Mouse (Mus musculus): ENCODE measurements around the gene Krtap17-1. TPM values are rescaled to one million over a fixed set of nuclear protein-coding genes. Genes with fewer than 3 reads are reported as not detected.

Krtap17-1 gene
- polyA plus RNA-seq (2015; fragmentation: Nextera tagmentation; extraction: Ambion mirVana) = not detected in 2 replicates

GRCm38 (mm10) chr11:99993620-99994383 lies at the start of gene Krtap17-1:
Gene Krtap17-1 (minus strand): TSS chr11:99993994.

DNA sequence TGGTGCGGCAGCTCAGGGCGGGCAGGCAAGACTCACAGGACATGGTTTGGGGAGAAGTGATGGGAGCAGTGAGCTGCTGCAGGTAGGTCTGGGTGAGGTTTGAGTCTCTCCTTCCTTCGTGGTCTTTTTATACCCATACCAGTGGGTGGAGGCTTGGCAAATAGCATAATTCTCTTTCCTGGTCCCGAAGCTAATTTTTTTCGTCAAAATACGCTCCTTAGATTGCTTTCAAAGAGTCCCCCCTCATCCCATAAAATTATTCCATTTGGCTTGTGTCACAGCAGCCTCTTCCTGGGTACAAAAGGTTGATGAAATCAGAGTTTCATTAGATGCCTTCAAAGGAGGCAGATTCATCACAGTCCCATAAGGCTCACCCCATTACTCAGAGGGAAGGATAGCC lies 47.7 kb upstream of the Krtap17-1 start, which contains the start of gene Krt34:
TSS of gene Krt34 (minus strand) at position 101 of the 400 bp plus-strand sequence.

GRCm38 (mm10) chr11:100029768-100030167 lies 36.0 kb upstream of the Krtap17-1 start, which contains the start of gene Krt33b:
Gene Krt33b (minus strand): TSS chr11:100029868.

GRCm38 (mm10) chr11:100016112-100016511 lies 22.3 kb upstream of the Krtap17-1 start, which contains the start of gene Krt33a:
Gene Krt33a (minus strand): TSS chr11:100016212.

DNA sequence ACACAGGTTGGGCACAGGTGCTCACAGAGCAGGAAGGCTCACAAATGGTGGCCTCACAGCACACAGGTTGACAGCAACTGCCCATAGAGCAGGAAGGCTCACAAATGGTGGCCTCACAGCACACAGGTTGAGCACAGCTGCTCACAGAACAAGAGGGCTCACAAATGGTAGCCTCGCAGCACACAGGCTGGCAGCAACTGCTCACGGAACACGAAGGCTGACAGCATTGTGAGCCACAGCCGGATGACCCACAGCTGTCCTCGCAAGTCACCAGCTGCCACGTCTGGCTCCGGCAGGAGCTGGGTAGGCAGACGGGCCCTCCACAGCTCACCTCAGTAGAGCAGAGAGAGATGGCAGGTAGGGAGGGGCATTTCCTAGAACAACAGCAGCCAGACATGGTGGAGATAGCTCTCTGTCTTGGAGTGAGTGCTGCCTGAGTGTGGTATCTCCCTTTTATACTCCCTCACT lies 7.6 kb downstream of the Krtap17-1 start, which contains the start of gene Krtap16-1:
TSS of gene Krtap16-1 (minus strand) at position 418 of the 468 bp plus-strand sequence.

DNA sequence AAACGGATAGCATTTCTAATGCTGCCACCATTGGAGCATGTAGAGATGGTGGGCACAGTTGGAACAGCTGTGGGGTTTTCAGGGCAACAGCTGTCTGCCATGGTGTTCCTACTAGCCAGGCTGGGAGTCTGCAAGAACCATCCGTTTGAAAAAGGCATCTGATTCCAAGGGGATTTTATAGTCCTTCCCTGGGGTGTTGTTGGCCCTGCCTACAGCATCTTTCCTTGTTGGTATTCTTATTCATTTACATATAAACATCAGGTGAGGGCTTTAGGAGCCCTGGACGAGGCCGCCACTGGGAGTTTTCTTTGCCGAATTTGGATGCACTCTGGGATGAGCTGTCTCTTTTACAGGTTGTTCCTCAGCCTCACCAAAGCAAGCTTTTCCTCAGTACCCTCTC lies 14.8 kb downstream of the Krtap17-1 start, which contains the start of gene Krtap29-1:
TSS of gene Krtap29-1 (minus strand) at position 101 of the 400 bp plus-strand sequence.

GRCm38 (mm10) chr11:99948175-99948574 lies 45.6 kb downstream of the Krtap17-1 start, which contains the start of gene Krtap9-5:
Gene Krtap9-5 (plus strand): TSS chr11:99948475.

Other genes starting within 250 kb of the Krtap17-1 start
- not detected in 2 replicates for gene Gm11595, start 221.1 kb downstream of the Krtap17-1 start, polyA plus RNA-seq (2015; fragmentation: Nextera tagmentation; extraction: Ambion mirVana)
- gene Krtap4-8, start 213.3 kb downstream of the Krtap17-1 start, polyA plus RNA-seq (2015; fragmentation: Nextera tagmentation; extraction: Ambion mirVana) = not detected in 2 replicates
- not detected in 2 replicates for gene Krtap4-9, start 208.8 kb downstream of the Krtap17-1 start, polyA plus RNA-seq (2015; fragmentation: Nextera tagmentation; extraction: Ambion mirVana)
- not detected in 2 replicates for gene Gm11596, start 200.5 kb downstream of the Krtap17-1 start, polyA plus RNA-seq (2015; fragmentation: Nextera tagmentation; extraction: Ambion mirVana)
- gene Gm11569, start 195.1 kb downstream of the Krtap17-1 start, polyA plus RNA-seq (2015; fragmentation: Nextera tagmentation; extraction: Ambion mirVana) = not detected in 2 replicates
- not detected in 2 replicates for gene Gm11554, start 189.5 kb downstream of the Krtap17-1 start, polyA plus RNA-seq (2015; fragmentation: Nextera tagmentation; extraction: Ambion mirVana)
- gene Krtap4-13, start 184.1 kb downstream of the Krtap17-1 start, polyA plus RNA-seq (2015; fragmentation: Nextera tagmentation; extraction: Ambion mirVana) = not detected in 2 replicates
- not detected in 2 replicates for gene Gm11564, start 178.3 kb downstream of the Krtap17-1 start, polyA plus RNA-seq (2015; fragmentation: Nextera tagmentation; extraction: Ambion mirVana)
- not detected in 2 replicates for gene 2300003K06Rik, start 155.9 kb downstream of the Krtap17-1 start, polyA plus RNA-seq (2015; fragmentation: Nextera tagmentation; extraction: Ambion mirVana)
- gene Krtap4-16, start 142.4 kb downstream of the Krtap17-1 start, polyA plus RNA-seq (2015; fragmentation: Nextera tagmentation; extraction: Ambion mirVana) = not detected in 2 replicates
- gene Gm11568, start 136.1 kb downstream of the Krtap17-1 start, polyA plus RNA-seq (2015; fragmentation: Nextera tagmentation; extraction: Ambion mirVana) = not detected in 2 replicates
- gene Gm11559, start 129.5 kb downstream of the Krtap17-1 start, polyA plus RNA-seq (2015; fragmentation: Nextera tagmentation; extraction: Ambion mirVana) = not detected in 2 replicates
- not detected in 2 replicates for gene Krtap9-1, start 120.6 kb downstream of the Krtap17-1 start, polyA plus RNA-seq (2015; fragmentation: Nextera tagmentation; extraction: Ambion mirVana)
- gene Gm11567, start 114.8 kb downstream of the Krtap17-1 start, polyA plus RNA-seq (2015; fragmentation: Nextera tagmentation; extraction: Ambion mirVana) = not detected in 2 replicates
- gene Krtap31-1, start 86.1 kb downstream of the Krtap17-1 start, polyA plus RNA-seq (2015; fragmentation: Nextera tagmentation; extraction: Ambion mirVana) = not detected in 2 replicates
- not detected in 2 replicates for gene Gm11565, start 79.2 kb downstream of the Krtap17-1 start, polyA plus RNA-seq (2015; fragmentation: Nextera tagmentation; extraction: Ambion mirVana)
- gene Krtap31-2, start 57.7 kb downstream of the Krtap17-1 start, polyA plus RNA-seq (2015; fragmentation: Nextera tagmentation; extraction: Ambion mirVana) = not detected in 2 replicates
- not detected in 2 replicates for gene Krtap9-5, start 45.5 kb downstream of the Krtap17-1 start, polyA plus RNA-seq (2015; fragmentation: Nextera tagmentation; extraction: Ambion mirVana)
- not detected in 2 replicates for gene Krtap29-1, start 14.9 kb downstream of the Krtap17-1 start, polyA plus RNA-seq (2015; fragmentation: Nextera tagmentation; extraction: Ambion mirVana)
- gene Krtap16-1, start 7.4 kb downstream of the Krtap17-1 start, polyA plus RNA-seq (2015; fragmentation: Nextera tagmentation; extraction: Ambion mirVana) = not detected in 2 replicates
- gene Krt33a, start 22.2 kb upstream of the Krtap17-1 start, polyA plus RNA-seq (2015; fragmentation: Nextera tagmentation; extraction: Ambion mirVana) = not detected in 2 replicates
- gene Krt33b, start 35.9 kb upstream of the Krtap17-1 start, polyA plus RNA-seq (2015; fragmentation: Nextera tagmentation; extraction: Ambion mirVana) = not detected in 2 replicates
- not detected in 2 replicates for gene Krt34, start 47.6 kb upstream of the Krtap17-1 start, polyA plus RNA-seq (2015; fragmentation: Nextera tagmentation; extraction: Ambion mirVana)
- not detected in 2 replicates for gene Krt31, start 56.6 kb upstream of the Krtap17-1 start, polyA plus RNA-seq (2015; fragmentation: Nextera tagmentation; extraction: Ambion mirVana)
- gene Krt32, start 94.2 kb upstream of the Krtap17-1 start, polyA plus RNA-seq (2015; fragmentation: Nextera tagmentation; extraction: Ambion mirVana) = not detected in 2 replicates
- not detected in 2 replicates for gene Krt35, start 102.2 kb upstream of the Krtap17-1 start, polyA plus RNA-seq (2015; fragmentation: Nextera tagmentation; extraction: Ambion mirVana)
- not detected in 2 replicates for gene Krt36, start 111.6 kb upstream of the Krtap17-1 start, polyA plus RNA-seq (2015; fragmentation: Nextera tagmentation; extraction: Ambion mirVana)
- 0.12 and 0.38 TPM in 2 replicates for gene Krt13, start 127.6 kb upstream of the Krtap17-1 start, polyA plus RNA-seq (2015; fragmentation: Nextera tagmentation; extraction: Ambion mirVana)
- gene Krt15, start 141.9 kb upstream of the Krtap17-1 start, polyA plus RNA-seq (2015; fragmentation: Nextera tagmentation; extraction: Ambion mirVana) = 1.00 and 1.1 TPM in 2 replicates
- 39.8 and 40.8 TPM in 2 replicates for gene Krt19, start 154.7 kb upstream of the Krtap17-1 start, polyA plus RNA-seq (2015; fragmentation: Nextera tagmentation; extraction: Ambion mirVana)
- not detected in 2 replicates for gene Krt9, start 199.3 kb upstream of the Krtap17-1 start, polyA plus RNA-seq (2015; fragmentation: Nextera tagmentation; extraction: Ambion mirVana)
- 7.3 and 10.0 TPM in 2 replicates for gene Krt14, start 213.6 kb upstream of the Krtap17-1 start, polyA plus RNA-seq (2015; fragmentation: Nextera tagmentation; extraction: Ambion mirVana)

Data from spleen, postnatal 0 days (tissue).